Mouse (Mus musculus) ES-E14 (cell line): ENCODE results near the gene Cd207.

Source experiments
- HCFC1 ChIP-seq: IDR thresholded peaks from 2 replicates; pipeline ENCODE4 v1.6.1; 2012; ENCODE audit warnings: low read length, inconsistent platforms, borderline replicate concordance; ENCODE audit not compliant: insufficient read depth
- ZC3H11A ChIP-seq: IDR thresholded peaks from 2 replicates; pipeline ENCODE4 v1.6.1; 2012; ENCODE audit warnings: low read depth, mild to moderate bottlenecking, inconsistent platforms, low read length, borderline replicate concordance
- ZNF384 ChIP-seq: IDR thresholded peaks from 2 replicates; pipeline ENCODE4 v1.6.1; 2012; ENCODE audit warnings: low read depth, low read length, inconsistent platforms

DNA sequence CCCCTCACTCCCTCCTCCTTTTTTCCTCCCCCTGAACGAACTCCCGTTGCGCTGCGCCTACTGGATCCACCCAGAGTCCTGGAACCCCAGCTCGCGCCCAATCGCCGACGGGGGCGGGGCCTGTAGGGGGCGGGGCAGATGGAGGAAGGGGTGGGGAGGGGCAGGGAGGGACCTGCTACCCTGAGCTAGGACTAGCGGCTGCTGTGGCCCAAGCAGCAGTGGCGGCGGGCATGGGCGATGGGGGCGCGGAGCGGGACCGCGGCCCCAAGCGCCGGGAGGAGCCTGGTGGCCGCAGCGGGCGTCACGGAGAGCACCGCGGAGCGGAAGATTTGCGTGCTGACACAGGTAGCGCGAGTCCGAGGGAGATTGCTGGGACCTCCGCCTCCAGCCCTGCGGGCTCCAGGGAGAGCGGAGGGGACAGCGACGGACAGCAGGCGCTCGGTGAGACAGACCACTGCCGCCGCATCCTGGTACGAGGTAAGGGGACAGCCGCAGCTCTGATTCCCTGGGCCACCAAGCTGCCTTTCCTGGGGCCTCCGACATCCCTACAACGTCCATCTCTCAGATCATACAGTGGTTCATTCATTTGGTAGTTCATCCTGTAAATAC is 33.5 kb upstream of the Cd207 start, which contains the start of gene Vax2:
- TF ChIP-seq ZNF384 (no peak), ZC3H11A (no peak), HCFC1 (no peak)
